Mouse (Mus musculus) C2C12 (cell line): ENCODE measurements around the gene Elavl1.

Source experiments
- CEBPB ChIP-seq: IDR thresholded peaks from one replicate; pipeline ENCODE4 v1.6.1; 2011; ENCODE audit warnings: low read depth, mild to moderate bottlenecking, control low read depth, moderate library complexity
- CTCF ChIP-seq: IDR thresholded peaks from one replicate; pipeline ENCODE4 v1.5.1; 2011; ENCODE audit not compliant: control insufficient read depth, insufficient read depth, insufficient read length
- FOSL1 ChIP-seq: IDR thresholded peaks from one replicate; pipeline ENCODE4 v1.8.0; 2011; ENCODE audit warnings: mild to moderate bottlenecking, low read length; ENCODE audit not compliant: poor library complexity, insufficient read depth, severe bottlenecking
- MAX ChIP-seq: IDR thresholded peaks from one replicate; pipeline ENCODE4 v1.6.1; 2011; ENCODE audit warnings: mild to moderate bottlenecking, control low read depth
- MYOD1 ChIP-seq: IDR thresholded peaks from one replicate; pipeline ENCODE4 v1.6.1; 2011; ENCODE audit warnings: low read depth; ENCODE audit not compliant: control insufficient read depth, insufficient read length
- MYOG ChIP-seq: IDR thresholded peaks from one replicate; pipeline ENCODE4 v1.6.1; 2011; ENCODE audit not compliant: control insufficient read depth, insufficient read length; ENCODE audit errors: extremely low read depth
- USF1 ChIP-seq: IDR thresholded peaks from one replicate; pipeline ENCODE4 v1.6.1; 2011; ENCODE audit warnings: low read depth, mild to moderate bottlenecking, control low read depth, moderate library complexity

- TF ChIP-seq CTCF (peak; percentile 80), CEBPB (no peak), MAX (no peak), MYOG (no peak), MYOD1 (no peak), USF1 (no peak), FOSL1 (no peak)
These were observed 74.8 kb downstream of the Elavl1 start for GRCm38 (mm10) chr8:4250306-4250970.
